ENCODE assay signal across 20 mouse cellular contexts in the genomic region with DNA sequence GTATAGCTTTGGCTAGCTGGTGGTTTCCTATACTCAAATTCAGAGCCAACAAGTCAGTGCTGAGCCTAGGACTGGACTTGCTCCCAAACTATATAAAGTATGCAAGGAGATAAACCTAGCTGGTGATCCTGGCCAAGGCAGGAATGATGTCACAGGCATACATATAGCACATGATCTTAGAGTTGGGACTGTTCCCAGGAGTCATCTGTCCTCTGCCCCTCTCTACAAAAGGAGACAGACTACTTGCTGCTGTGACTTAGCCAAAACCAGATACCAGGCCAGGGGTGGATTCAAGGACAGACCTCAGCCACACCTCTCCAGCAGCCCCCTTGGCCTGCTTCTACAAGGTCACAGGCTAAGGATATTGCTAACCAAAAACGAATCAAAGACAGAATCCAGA.
DNase-seq lines count a peak whose midpoint lies in the region; ATAC-seq and TF ChIP-seq lines count a peak whose summit lies in the region.
"Had no signal": no experiment of that assay in that cellular context is flagged by ENCODE, and none has a peak within 500 bp of the region (broad histone marks: within the 10 kb centered on the region; RNA-seq: fewer than 3 reads in every experiment).

No protein-coding gene starts in this region.

- H3K4me2 ChIP-seq in liver, embryonic 12.5 days: no peak overlapping the region
- H3K4me2 ChIP-seq: forebrain, embryonic 15.5 days; limb, embryonic 12.5 days; liver, embryonic 15.5 days; neural tube, embryonic 13.5 days had no signal

- H3K4me1 ChIP-seq in heart, embryonic 10.5 days: no peaks in the 10 kb centered on the region
- H3K4me1 ChIP-seq in liver, embryonic 12.5 days: no peaks in the 10 kb centered on the region
- H3K4me1 ChIP-seq: embryonic facial prominence, embryonic 10.5 days; forebrain, embryonic 15.5 days; limb, embryonic 12.5 days; liver, embryonic 15.5 days; neural tube, embryonic 13.5 days had no signal

- H3K27me3 ChIP-seq in heart, embryonic 10.5 days (ENCODE audit: insufficient read depth, poor library complexity, severe bottlenecking): no peaks in the 10 kb centered on the region
- H3K27me3 ChIP-seq in liver, embryonic 12.5 days (replicated peaks): no peaks in the 10 kb centered on the region
- H3K27me3 ChIP-seq: forebrain, embryonic 15.5 days; limb, embryonic 12.5 days; liver, embryonic 15.5 days; neural tube, embryonic 13.5 days had no signal

- H3K27ac ChIP-seq in gastrocnemius, adult 2 months: peak overlapping the region; percentile 77
- peak overlapping the region; percentile 73 for H3K27ac ChIP-seq in heart, embryonic 10.5 days
- no peak overlapping the region for H3K27ac ChIP-seq in liver, embryonic 12.5 days
- H3K27ac ChIP-seq: embryonic facial prominence, embryonic 10.5 days; forebrain, embryonic 15.5 days; hindbrain, postnatal 0 days; kidney, postnatal 0 days; layer of hippocampus, adult 2 months; limb, embryonic 12.5 days; liver, embryonic 15.5 days; neural tube, embryonic 13.5 days had no signal

- WGBS in heart, embryonic 10.5 days: 58% methylated on average over 1 of the region's 1 CpGs
- 59% methylated on average over 1 of the region's 1 CpGs for WGBS in liver, embryonic 12.5 days (ENCODE audit: insufficient replicate concordance)

- TF ChIP-seq CTCF in gastrocnemius, adult 2 months (IDR thresholded peaks at IDR 0.05): no peak

- H3K9ac ChIP-seq in liver, embryonic 12.5 days: no peak overlapping the region
- H3K9ac ChIP-seq: forebrain, embryonic 15.5 days; limb, embryonic 12.5 days; liver, embryonic 15.5 days; neural tube, embryonic 13.5 days had no signal

- H3K4me3 ChIP-seq in gastrocnemius, adult 2 months: 0 out of 2 replicates have a peak overlapping the region, but pooled peaks have one; percentile 11
- no peak overlapping the region for H3K4me3 ChIP-seq in heart, embryonic 10.5 days
- no peak overlapping the region for H3K4me3 ChIP-seq in liver, embryonic 12.5 days
- H3K4me3 ChIP-seq: embryonic facial prominence, embryonic 10.5 days; erythroblast, embryonic 14.5 days; forebrain, embryonic 15.5 days; layer of hippocampus, adult 2 months; limb, embryonic 12.5 days; liver, embryonic 15.5 days; neural tube, embryonic 13.5 days had no signal

- H3K36me3 ChIP-seq in heart, embryonic 10.5 days: peaks cover 79% of the 10 kb centered on the region
- H3K36me3 ChIP-seq in liver, embryonic 12.5 days: peaks cover 84% of the 10 kb centered on the region

- H3K9me3 ChIP-seq in heart, embryonic 10.5 days: no peaks in the 10 kb centered on the region
- no peaks in the 10 kb centered on the region for H3K9me3 ChIP-seq in liver, embryonic 12.5 days (replicated peaks)
- H3K9me3 ChIP-seq: embryonic facial prominence, embryonic 10.5 days; forebrain, embryonic 15.5 days; limb, embryonic 12.5 days; liver, embryonic 15.5 days; neural tube, embryonic 13.5 days had no signal

- peak; percentile 69 for DNase-seq in gastrocnemius, adult 2 months
- DNase-seq in gastrocnemius, postnatal 14 days: no peak
- peak; percentile 21 for DNase-seq in adipocyte (ENCODE audit: low spot score)
- peak; percentile 79 for DNase-seq in heart, embryonic 10.5 days (ENCODE audit: low spot score)
- DNase-seq in heart, postnatal 14 days: peak; percentile 29 to 69
- DNase-seq in frontal cortex, postnatal 10 days (ENCODE audit: low spot score in 2 of 2): no peak
- no peak for DNase-seq in urinary bladder, adult 18-20 months (ENCODE audit: low spot score in 2 of 2)
- DNase-seq: cerebellum, postnatal 25 days; right cerebral cortex, postnatal 4 days; thymus, adult 2 months had no signal

- intact Hi-C loops in gastrocnemius, adult 2 months (cut with DNase I): loop anchor here (5.0 kb wide), 1 partner anchor 35 kb away; no protein-coding TSS in a partner anchor
- intact Hi-C loops in gastrocnemius, postnatal 14 days (cut with DNase I; ENCODE audit: low total_unique reads): no loop called here
- intact Hi-C loops in heart, postnatal 14 days (cut with DNase I): loop anchor here (5.0 to 10.0 kb wide), 2 partner anchors 90 to 147 kb away; a partner anchor contains a TSS

- ATAC-seq in liver, embryonic 12.5 days: no peak
- ATAC-seq: forebrain, embryonic 15.5 days; hindbrain, postnatal 0 days had no signal

Comparison
In these comparisons a context has a peak if more than half of its experiments do, and no peak if none do; other contexts are left out.
1. DNase-seq: peak in gastrocnemius, adult 2 months (single experiment), adipocyte (single experiment), heart, embryonic 10.5 days (single experiment) and heart, postnatal 14 days (2 of 2); none in gastrocnemius, postnatal 14 days (single experiment), frontal cortex, postnatal 10 days (0 of 2) and urinary bladder, adult 18-20 months (0 of 2).